Comparison of ENCODE assay signal across 8 mouse cellular contexts in genomic region chr7:24600941-24601597, GRCm38 (mm10). TPM values are rescaled to one million over a fixed set of nuclear protein-coding genes. Genes with fewer than 3 reads are reported as not detected.
A peak's percentile ranks its signal among the peaks of the same experiment; 100 is the strongest.
DNase-seq lines count a peak whose midpoint lies in the region; ATAC-seq and TF ChIP-seq lines count a peak whose summit lies in the region.

No protein-coding gene starts in this region.

- no peaks in the 10 kb centered on the region for H3K4me1 ChIP-seq in cortical plate, adult 2 months (ENCODE audit: control insufficient read depth, insufficient read depth, low read length)

- no peak for TF ChIP-seq POLR2A in cortical plate, adult 2 months (IDR thresholded peaks at IDR 0.05; ENCODE audit: extremely low read depth, insufficient read depth, low read length)

- ATAC-seq in activated CD4-positive, CD25-positive, alpha-beta regulatory T cell, adult 4 months: peak; percentile 91
- ATAC-seq in megakaryocyte progenitor cell, adult 5-6 weeks (replicated peaks; ENCODE audit: poor library complexity): peak; percentile 100

- peak; percentile 99 for TF ChIP-seq CTCF in cortical plate, adult 2 months (IDR thresholded peaks at IDR 0.05; ENCODE audit: extremely low read depth, insufficient read depth, low read length)

- H3K4me3 ChIP-seq in cortical plate, adult 2 months (ENCODE audit: insufficient read depth, low read length): peak overlapping the region; percentile 10

- peak; percentile 99 for DNase-seq in gastrocnemius, postnatal 10 days
- peak; percentile 96 for DNase-seq in induced T-regulatory cell, adult 2 months (ENCODE audit: low read depth)
- DNase-seq in left cerebral cortex, adult 9 months (ENCODE audit: low spot score in 2 of 2): peak; percentile 77 to 98
- DNase-seq in right cerebral cortex, postnatal 10 days (ENCODE audit: low spot score in 2 of 2): peak; percentile 95 to 97
- DNase-seq in urinary bladder, postnatal 14 days (ENCODE audit: low spot score): peak; percentile 99

- H3K27ac ChIP-seq in cortical plate, adult 2 months (ENCODE audit: insufficient read depth, low read length): no peak overlapping the region

RNA-seq across cellular contexts. Expression of gene Phldb3, which starts 9.5 kb away (rescaled TPM):
- polyA plus RNA-seq in activated CD4-positive, CD25-positive, alpha-beta regulatory T cell, adult 4 months (2017; shearing (Covaris generic)): under 1 TPM; 0.25 to 0.73 TPM
- polyA plus RNA-seq in cortical plate, adult 2 months (2012; rRNA removed): 0.08 and 0.11 TPM in 2 replicates
- total RNA-seq in gastrocnemius, postnatal 10 days (2021): under 1 TPM; 0.77 to 0.80 TPM
- total RNA-seq in megakaryocyte progenitor cell, adult 5-6 weeks (2015): 3.6 and 4.5 TPM in 2 replicates
- 10.4 and 11.5 TPM in 2 replicates for total RNA-seq in megakaryocyte progenitor cell, adult 5-6 weeks (2017)

RNA-seq across cellular contexts. Expression of gene Zfp575, which starts 13.6 kb away (rescaled TPM):
- under 1 TPM in 1 of 2 experiments, not detected in 1; 0.12 TPM for polyA plus RNA-seq in activated CD4-positive, CD25-positive, alpha-beta regulatory T cell, adult 4 months (2017; shearing (Covaris generic))
- polyA plus RNA-seq in cortical plate, adult 2 months (2012; rRNA removed): 7.3 and 7.4 TPM in 2 replicates
- under 1 TPM; 0.59 to 0.95 TPM for total RNA-seq in gastrocnemius, postnatal 10 days (2021)
- 0.12 and 0.15 TPM in 2 replicates for total RNA-seq in megakaryocyte progenitor cell, adult 5-6 weeks (2015)
- total RNA-seq in megakaryocyte progenitor cell, adult 5-6 weeks (2017): not detected in 2 replicates

RNA-seq across cellular contexts. Expression of gene Ethe1, which starts 13.7 kb away (rescaled TPM):
- 10 to 100 TPM; 19.0 to 21.6 TPM for polyA plus RNA-seq in activated CD4-positive, CD25-positive, alpha-beta regulatory T cell, adult 4 months (2017; shearing (Covaris generic))
- 18.4 and 19.4 TPM in 2 replicates for polyA plus RNA-seq in cortical plate, adult 2 months (2012; rRNA removed)
- 10 to 100 TPM in 1 of 2 experiments, 1 to 10 TPM in 1; 9.4 to 10.0 TPM for total RNA-seq in gastrocnemius, postnatal 10 days (2021)
- total RNA-seq in megakaryocyte progenitor cell, adult 5-6 weeks (2015): 61.3 and 68.9 TPM in 2 replicates
- total RNA-seq in megakaryocyte progenitor cell, adult 5-6 weeks (2017): 18.3 and 31.4 TPM in 2 replicates

RNA-seq across cellular contexts. Expression of gene Lypd3, which starts 35.3 kb away (rescaled TPM):
- not detected for polyA plus RNA-seq in activated CD4-positive, CD25-positive, alpha-beta regulatory T cell, adult 4 months (2017; shearing (Covaris generic))
- polyA plus RNA-seq in cortical plate, adult 2 months (2012; rRNA removed): not detected in 2 replicates
- not detected for total RNA-seq in gastrocnemius, postnatal 10 days (2021)
- not detected in 2 replicates for total RNA-seq in megakaryocyte progenitor cell, adult 5-6 weeks (2015)
- not detected in 2 replicates for total RNA-seq in megakaryocyte progenitor cell, adult 5-6 weeks (2017)

RNA-seq across cellular contexts. Expression of gene Xrcc1, which starts 55.0 kb away (rescaled TPM):
- 10 to 100 TPM; 19.9 to 30.3 TPM for polyA plus RNA-seq in activated CD4-positive, CD25-positive, alpha-beta regulatory T cell, adult 4 months (2017; shearing (Covaris generic))
- polyA plus RNA-seq in cortical plate, adult 2 months (2012; rRNA removed): 41.6 and 46.2 TPM in 2 replicates
- total RNA-seq in gastrocnemius, postnatal 10 days (2021): 10 to 100 TPM; 22.5 to 26.3 TPM
- total RNA-seq in megakaryocyte progenitor cell, adult 5-6 weeks (2015): 35.8 and 43.4 TPM in 2 replicates
- 40.0 and 44.3 TPM in 2 replicates for total RNA-seq in megakaryocyte progenitor cell, adult 5-6 weeks (2017)
